Mouse (Mus musculus) liver, embryonic 13.5 days (tissue): ENCODE results near the gene Gmeb2. TPM values are rescaled to one million over a fixed set of nuclear protein-coding genes. Genes with fewer than 3 reads are reported as not detected.
A peak's percentile ranks its signal among the peaks of the same experiment; 100 is the strongest.

Experiments
- ATAC-seq: fragments of 200-750 bp; cut with Nextera tagmentation; 2 replicates; pipeline ENCODE4 v1.8.0; 2017; ENCODE audit warnings: low read depth, mild to moderate bottlenecking, moderate number of reproducible peaks, moderate library complexity
- DNase-seq: peaks from one replicate; pipeline ENCODE4 v3.0.0; 2022
- H3K27ac ChIP-seq: fragments of 300-500 bp; sonication (generic); 2 replicates; pipeline ENCODE4 v1.5.1; 2015; ENCODE audit warnings: moderate library complexity, mild to moderate bottlenecking, inconsistent platforms
- H3K27me3 ChIP-seq: fragments of 300-500 bp; sonication (generic); 2 replicates; pipeline ENCODE4 v1.6.1; 2015; ENCODE audit warnings: mild to moderate bottlenecking, inconsistent platforms
- H3K36me3 ChIP-seq: fragments of 300-500 bp; sonication (generic); 2 replicates; pipeline ENCODE4 v1.6.1; 2015; ENCODE audit warnings: mild to moderate bottlenecking, inconsistent platforms
- H3K4me1 ChIP-seq: fragments of 300-500 bp; sonication (generic); replicated peaks from 2 replicates; pipeline ENCODE4 v1.6.1; 2015; ENCODE audit warnings: inconsistent platforms
- H3K4me2 ChIP-seq: fragments of 300-500 bp; sonication (generic); 2 replicates; pipeline ENCODE4 v1.6.1; 2015; ENCODE audit warnings: inconsistent platforms, mild to moderate bottlenecking, moderate library complexity
- H3K4me3 ChIP-seq: fragments of 300-500 bp; sonication (generic); replicated peaks from 2 replicates; pipeline ENCODE4 v1.5.1; 2015; ENCODE audit warnings: mild to moderate bottlenecking, inconsistent platforms
- H3K9ac ChIP-seq: fragments of 300-500 bp; sonication (generic); 2 replicates; pipeline ENCODE4 v1.6.1; 2015; ENCODE audit warnings: mild to moderate bottlenecking, inconsistent platforms
- H3K9me3 ChIP-seq: fragments of 300-500 bp; sonication (generic); replicated peaks from 2 replicates; pipeline ENCODE4 v1.6.1; 2016; ENCODE audit warnings: inconsistent platforms
- WGBS: fragments of 180-500 bp; shearing (Covaris S2); methylation state at CpG from one replicate; pipeline ENCODE4 v1.1.7; 2015; ENCODE audit not compliant: insufficient replicate concordance; 5-methylcytosine and 5-hydroxymethylcytosine counted together
- polyA plus RNA-seq: library from polyadenylated mRNA; unstranded; fragments of >200 nt; fragmentation: Nextera tagmentation; extraction: Ambion mirVana; gene quantifications from 2 replicates; pipeline ENCODE4 v1.2.1, GENCODE M21; 2015

Gmeb2 gene
- polyA plus RNA-seq, 1 experiment from 2014 or later, result 8.1 TPM

DNA sequence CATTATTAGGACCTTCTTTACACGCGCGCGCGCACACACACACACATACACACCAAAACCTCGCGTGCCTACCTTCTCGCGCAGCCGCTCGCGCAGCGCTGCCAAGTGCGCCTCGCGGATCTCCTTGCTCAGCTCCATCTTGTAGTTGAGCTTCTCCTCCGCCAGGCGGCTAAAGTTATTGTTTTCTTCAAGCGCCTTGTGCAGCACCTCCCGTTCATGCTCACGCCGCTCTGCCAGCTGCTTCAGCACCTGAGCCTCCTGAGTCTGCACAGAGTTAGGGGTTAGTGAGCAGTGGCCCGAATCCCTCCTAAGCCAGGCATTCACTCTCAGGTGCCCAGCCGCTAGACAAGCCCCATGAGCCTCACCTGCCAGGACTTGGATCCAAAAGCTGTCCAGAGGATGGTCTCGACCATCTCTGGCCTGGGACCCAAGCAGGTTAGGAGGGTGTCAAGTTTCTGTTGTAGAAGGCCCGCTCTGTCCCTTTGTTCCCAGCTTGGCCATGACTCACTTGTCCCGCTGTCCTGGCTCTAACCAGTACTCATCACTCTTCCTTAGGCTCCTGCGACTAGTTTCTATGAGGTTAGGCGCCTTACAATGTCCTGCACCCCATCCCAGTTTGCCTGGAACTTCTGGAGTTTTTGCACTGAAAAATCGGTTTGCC is 19.4 kb upstream of the Gmeb2 start:
- H3K4me1 ChIP-seq, result no peaks in the 10 kb centered on the region
- no peaks in the 10 kb centered on the region for H3K9me3 ChIP-seq
- DNase-seq (peak; percentile 13), ATAC-seq (0 out of 2 replicates have a peak, but pooled peaks have one; percentile 18)
- H3K4me2 ChIP-seq, result no peak overlapping the region
- H3K4me3 ChIP-seq, result no peak overlapping the region
- H3K27ac ChIP-seq, result no peak overlapping the region
- 0 out of 2 replicates have a peak, but pooled peaks cover 3% of the 10 kb centered on the region for H3K36me3 ChIP-seq
- H3K27me3 ChIP-seq, result peaks cover 67% of the 10 kb centered on the region
- 12% methylated on average over 30 of the region's 30 CpGs for WGBS
- no peak overlapping the region for H3K9ac ChIP-seq

DNA sequence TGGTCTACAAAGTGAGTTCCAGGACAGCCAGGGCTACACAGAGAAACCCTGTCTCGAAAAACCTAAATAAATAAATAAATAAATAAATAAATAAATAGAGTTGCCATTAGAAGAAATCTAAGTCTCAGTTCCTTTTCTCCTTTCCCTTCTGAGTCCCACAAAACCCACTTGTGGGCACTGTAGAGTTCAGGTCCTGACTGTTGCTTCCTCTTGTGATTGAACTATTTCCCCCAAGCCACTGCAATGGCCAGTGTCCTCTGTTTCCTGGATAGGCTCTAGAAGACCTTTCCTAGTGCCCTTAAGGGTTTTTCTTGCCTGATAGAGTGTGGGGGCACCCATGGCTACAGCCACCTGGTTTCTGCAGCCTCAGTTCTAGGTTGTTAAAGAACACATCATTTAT is 17.1 kb upstream of the Gmeb2 start:
- WGBS, result 61% methylated on average over 1 of the region's 1 CpGs
- Histone ChIP-seq H3K9me3 (no peaks in the 10 kb centered on the region), H3K9ac (no peak overlapping the region), H3K4me2 (no peak overlapping the region), H3K4me1 (no peaks in the 10 kb centered on the region), H3K4me3 (no peak overlapping the region), H3K27ac (no peak overlapping the region), H3K36me3 (peaks cover 25% of the 10 kb centered on the region), H3K27me3 (peaks cover 48% of the 10 kb centered on the region)
- DNase-seq (no peak), ATAC-seq (no peak)

GRCm38 (mm10) chr2:181302041-181302440 is 14.2 kb upstream of the Gmeb2 start:
- peak; percentile 39 for DNase-seq
- Histone ChIP-seq H3K4me2 (no peak overlapping the region), H3K36me3 (peaks cover 29% of the 10 kb centered on the region), H3K4me1 (no peaks in the 10 kb centered on the region), H3K9me3 (no peaks in the 10 kb centered on the region), H3K27me3 (peaks cover 22% of the 10 kb centered on the region), H3K4me3 (no peak overlapping the region), H3K9ac (no peak overlapping the region), H3K27ac (no peak overlapping the region)
- 33% methylated on average over 3 of the region's 3 CpGs for WGBS
- ATAC-seq, result no peak

DNA sequence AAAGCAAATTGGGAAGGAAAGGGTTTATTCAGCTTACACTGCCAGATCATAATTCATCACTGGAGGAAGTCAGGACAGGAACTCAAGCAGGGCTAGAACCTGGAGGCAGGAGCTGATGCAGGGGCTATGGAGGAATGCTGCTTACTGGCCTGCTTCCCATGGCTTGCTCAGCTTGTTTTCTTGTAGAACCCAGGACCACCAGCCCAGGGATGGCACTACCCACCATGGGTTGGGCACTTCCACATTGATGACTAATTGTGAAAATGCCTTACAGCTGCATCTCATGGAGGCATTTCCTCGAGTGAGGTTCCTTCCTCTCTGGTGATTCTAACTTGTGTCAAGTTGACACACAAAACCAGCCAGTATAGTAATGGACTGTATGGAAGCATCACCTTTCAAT is 3.1 kb upstream of the Gmeb2 start:
- ATAC-seq, result no peak
- Histone ChIP-seq H3K4me3 (no peak overlapping the region), H3K4me1 (peaks cover 29% of the 10 kb centered on the region), H3K4me2 (no peak overlapping the region), H3K27ac (no peak overlapping the region), H3K27me3 (no peaks in the 10 kb centered on the region), H3K36me3 (peaks cover 3% of the 10 kb centered on the region), H3K9me3 (no peaks in the 10 kb centered on the region), H3K9ac (no peak overlapping the region)
- no peak for DNase-seq
- WGBS, result 30% methylated on average over 1 of the region's 1 CpGs

GRCm38 (mm10) chr2:181288691-181289090 is 856 bp upstream of the Gmeb2 start:
- 78% methylated on average over 3 of the region's 3 CpGs for WGBS
- H3K4me3 ChIP-seq, result peak overlapping the region; percentile 80
- DNase-seq (no peak), ATAC-seq (no peak)
- H3K4me1 ChIP-seq, result peaks cover 35% of the 10 kb centered on the region
- peak overlapping the region; percentile 71 for H3K9ac ChIP-seq
- no peaks in the 10 kb centered on the region for H3K27me3 ChIP-seq
- peak overlapping the region; percentile 78 for H3K4me2 ChIP-seq
- H3K27ac ChIP-seq, result peak overlapping the region; percentile 75
- H3K9me3 ChIP-seq, result no peaks in the 10 kb centered on the region
- peaks cover 16% of the 10 kb centered on the region for H3K36me3 ChIP-seq

DNA sequence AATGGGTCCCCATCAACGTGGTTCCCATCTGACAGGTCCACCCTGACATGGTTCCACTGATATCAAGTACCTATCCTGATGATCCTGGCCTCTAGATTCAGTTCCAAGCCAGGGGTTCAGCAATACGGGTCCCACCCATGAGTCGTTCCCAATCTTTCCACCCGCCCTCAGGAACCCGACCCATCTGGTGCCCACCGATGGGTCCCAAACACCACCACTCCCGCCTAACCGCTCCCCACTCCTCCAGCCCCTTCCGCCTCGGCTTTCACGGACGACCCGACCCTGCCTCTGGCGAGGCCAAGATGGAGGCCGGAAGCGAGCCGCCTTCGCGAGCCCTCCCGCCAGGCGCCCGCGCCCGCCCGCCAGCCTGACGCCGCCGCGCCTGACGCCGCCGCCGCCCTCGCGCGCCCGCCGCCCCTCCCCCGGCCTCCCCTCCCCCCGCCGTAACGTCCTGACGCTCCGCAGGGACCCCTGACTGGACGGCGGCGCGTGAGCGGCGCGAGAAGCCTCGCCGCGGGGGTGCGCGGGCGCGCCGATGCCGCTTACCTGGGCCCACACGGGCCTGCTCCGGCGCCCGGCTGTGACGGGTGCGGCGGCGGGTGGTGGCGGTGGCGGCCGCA is 387 bp downstream of the Gmeb2 start:
- peak; percentile 76 for DNase-seq
- Histone ChIP-seq H3K36me3 (peaks cover 26% of the 10 kb centered on the region), H3K4me2 (peak overlapping the region; percentile 79), H3K27me3 (no peaks in the 10 kb centered on the region), H3K4me1 (peaks cover 47% of the 10 kb centered on the region), H3K4me3 (peak overlapping the region; percentile 80), H3K27ac (peak overlapping the region; percentile 91), H3K9me3 (no peaks in the 10 kb centered on the region), H3K9ac (peak overlapping the region; percentile 90)
- ATAC-seq, result peak; percentile 84
- under 1% methylated on average over 45 of the region's 71 CpGs for whole genome bisulfite sequencing

DNA sequence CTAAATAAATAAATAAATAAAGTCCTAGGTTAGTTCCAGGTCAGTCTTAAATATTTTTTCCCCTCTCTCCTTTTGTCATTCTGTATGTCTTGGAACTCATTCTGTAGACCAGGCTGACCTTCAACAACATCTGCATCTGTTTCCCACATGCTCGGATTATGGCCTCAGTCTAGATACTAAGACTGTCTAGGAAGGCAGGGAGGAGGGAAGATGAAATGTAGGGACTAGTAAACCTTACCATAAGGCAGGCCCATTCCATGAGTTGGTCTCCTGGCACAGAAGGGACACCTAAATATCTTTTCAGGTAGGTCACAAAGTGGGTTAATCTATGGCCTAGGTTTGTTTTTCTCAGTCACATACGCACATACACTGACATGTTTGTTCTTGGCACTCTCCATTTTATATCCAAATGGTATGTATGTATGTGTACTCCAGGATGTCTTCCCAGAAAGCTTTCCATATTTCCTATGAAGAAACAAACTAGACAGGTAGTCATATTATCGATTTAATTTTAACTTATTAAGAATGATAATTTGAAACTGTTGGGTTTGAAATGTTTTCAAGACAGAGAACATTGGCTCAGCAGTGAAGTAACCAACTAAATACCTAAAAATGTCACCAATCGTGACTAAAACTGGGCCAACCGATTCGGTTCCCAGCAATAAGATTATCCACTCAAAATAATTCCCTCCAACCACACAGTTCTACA is 1.1 kb downstream of the Gmeb2 start:
- peaks cover 52% of the 10 kb centered on the region for H3K4me1 ChIP-seq
- H3K9ac ChIP-seq, result peak overlapping the region; percentile 90
- H3K9me3 ChIP-seq, result no peaks in the 10 kb centered on the region
- ATAC-seq, result no peak
- H3K27ac ChIP-seq, result peak overlapping the region; percentile 91
- H3K4me3 ChIP-seq, result peak overlapping the region; percentile 80
- WGBS, result 33% methylated on average over 6 of the region's 6 CpGs
- no peaks in the 10 kb centered on the region for H3K27me3 ChIP-seq
- peaks cover 32% of the 10 kb centered on the region for H3K36me3 ChIP-seq
- no peak for DNase-seq
- peak overlapping the region; percentile 79 for H3K4me2 ChIP-seq

GRCm38 (mm10) chr2:181279968-181280367 is 7.9 kb downstream of the Gmeb2 start:
- Histone ChIP-seq H3K4me3 (no peak overlapping the region), H3K4me2 (no peak overlapping the region), H3K27me3 (no peaks in the 10 kb centered on the region), H3K27ac (no peak overlapping the region), H3K9me3 (no peaks in the 10 kb centered on the region), H3K36me3 (peaks cover 64% of the 10 kb centered on the region), H3K4me1 (peaks cover 38% of the 10 kb centered on the region), H3K9ac (no peak overlapping the region)
- no peak for DNase-seq
- no peak for ATAC-seq
- 62% methylated on average over 1 of the region's 1 CpGs for WGBS

- Histone ChIP-seq H3K9me3 (no peaks in the 10 kb centered on the region), H3K4me1 (peaks cover 27% of the 10 kb centered on the region), H3K27me3 (no peaks in the 10 kb centered on the region), H3K4me2 (no peak overlapping the region), H3K27ac (peak overlapping the region; percentile 11; the same call in 1 of the 2 replicates), H3K36me3 (peaks cover 69% of the 10 kb centered on the region), H3K9ac (no peak overlapping the region), H3K4me3 (no peak overlapping the region)
- ATAC-seq (peak; percentile 57), DNase-seq (no peak)
- WGBS, result 70% methylated on average over 3 of the region's 3 CpGs
Measured at GRCm38 (mm10) chr2:181277866-181278265, 10.0 kb downstream of the Gmeb2 start.

DNA sequence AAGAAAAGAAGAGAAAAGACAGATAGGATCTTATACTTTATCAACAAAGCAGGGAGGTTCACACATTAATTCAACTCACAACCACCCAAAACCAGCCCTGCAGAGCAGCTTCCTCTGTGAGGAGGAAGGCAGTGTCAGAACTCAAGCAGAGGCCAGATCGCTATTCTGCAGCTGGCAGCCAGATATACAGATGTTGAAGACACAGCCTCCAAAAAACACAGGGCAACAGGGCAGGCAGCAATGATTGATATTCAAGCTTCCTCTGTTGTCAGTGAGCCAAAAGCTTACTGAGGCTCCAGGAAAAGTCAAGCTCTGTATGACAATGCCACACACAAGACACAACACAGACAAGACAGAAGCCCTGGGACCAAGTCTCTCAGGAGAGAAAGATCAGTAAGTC is 11.1 kb downstream of the Gmeb2 start:
- Histone ChIP-seq H3K9me3 (no peaks in the 10 kb centered on the region), H3K4me3 (no peak overlapping the region), H3K4me1 (peaks cover 18% of the 10 kb centered on the region), H3K27ac (no peak overlapping the region), H3K4me2 (no peak overlapping the region), H3K9ac (no peak overlapping the region), H3K36me3 (peaks cover 63% of the 10 kb centered on the region), H3K27me3 (no peaks in the 10 kb centered on the region)
- WGBS, result 70% methylated on average over 1 of the region's 1 CpGs
- DNase-seq (no peak), ATAC-seq (0 out of 2 replicates have a peak, but pooled peaks have one; percentile 18)

DNA sequence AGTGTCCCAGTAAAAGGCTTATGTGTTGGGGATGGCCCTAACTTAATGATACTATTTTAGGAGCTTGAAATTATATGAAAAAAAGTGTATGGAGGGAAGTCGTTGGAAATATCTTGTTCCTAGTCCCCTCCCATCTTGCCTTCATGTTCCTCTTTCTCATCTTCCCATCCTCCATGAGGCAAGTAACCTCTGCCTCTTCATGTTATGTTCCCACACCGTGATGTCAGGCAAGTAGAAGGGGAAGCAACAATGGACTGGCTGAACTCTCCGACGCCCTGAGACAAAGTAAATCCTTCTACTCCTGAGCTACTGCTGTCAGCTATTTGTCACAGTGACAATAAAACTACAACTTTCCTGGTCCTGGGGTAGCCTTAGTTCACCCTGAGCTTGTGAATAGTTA is 13.2 kb downstream of the Gmeb2 start:
- peaks cover 18% of the 10 kb centered on the region for H3K4me1 ChIP-seq
- WGBS, result 70% methylated on average over 4 of the region's 4 CpGs
- ATAC-seq, result no peak
- no peak overlapping the region for H3K27ac ChIP-seq
- peaks cover 79% of the 10 kb centered on the region for H3K36me3 ChIP-seq
- DNase-seq, result no peak
- H3K9me3 ChIP-seq, result no peaks in the 10 kb centered on the region
- H3K9ac ChIP-seq, result no peak overlapping the region
- no peaks in the 10 kb centered on the region for H3K27me3 ChIP-seq
- H3K4me2 ChIP-seq, result no peak overlapping the region
- H3K4me3 ChIP-seq, result no peak overlapping the region
